Mouse (Mus musculus): ENCODE results near the gene Gigyf1. TPM values are rescaled to one million over a fixed set of nuclear protein-coding genes. Genes with fewer than 3 reads are reported as not detected.
A peak's percentile ranks its signal among the peaks of the same experiment; 100 is the strongest.

Gene Gigyf1
- total RNA-seq, 2 experiments from 2014 or later, result 20.9 to 24.7 TPM

GRCm38 (mm10) chr5:137521861-137522260, 3.5 kb downstream of the Gigyf1 start:
- no peak overlapping the region for H3K4me3 ChIP-seq
- no peak for TF ChIP-seq CTCF (IDR thresholded peaks at IDR 0.05)
- DNase-seq, result no peak
- intact Hi-C loops (cut with DNase I), result no loop called here
- no peak overlapping the region for H3K27ac ChIP-seq

DNA sequence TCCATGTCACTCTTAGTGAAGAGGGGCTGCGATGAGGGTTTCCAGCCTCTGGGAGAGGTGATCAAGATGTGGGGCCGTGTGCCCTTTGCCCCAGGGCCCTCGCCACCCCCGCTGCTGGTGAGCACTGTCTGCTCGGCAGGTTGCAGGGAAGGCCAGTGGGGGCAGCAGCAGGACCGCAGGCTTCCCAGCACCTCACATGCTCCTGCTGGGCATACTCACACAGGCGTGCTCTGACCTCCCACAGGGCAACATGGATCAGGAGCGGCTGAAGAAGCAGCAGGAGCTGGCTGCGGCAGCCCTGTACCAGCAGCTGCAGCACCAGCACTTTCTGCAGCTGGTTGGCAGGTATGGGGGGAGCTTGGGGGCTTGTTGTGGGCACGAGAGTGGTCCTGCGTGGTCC, 4.4 kb downstream of the Gigyf1 start:
- intact Hi-C loops (cut with DNase I), result no loop called here
- H3K27ac ChIP-seq, result no peak overlapping the region
- no peak for DNase-seq
- H3K4me3 ChIP-seq, result no peak overlapping the region
- TF ChIP-seq CTCF (IDR thresholded peaks at IDR 0.05), result no peak

GRCm38 (mm10) chr5:137523396-137524250, 5.3 kb downstream of the Gigyf1 start:
- no peak for TF ChIP-seq CTCF (IDR thresholded peaks at IDR 0.05)
- Histone ChIP-seq H3K4me3 (no peak overlapping the region), H3K27ac (no peak overlapping the region)
- no peak for DNase-seq
- intact Hi-C loops (cut with DNase I), result no loop called here

- no peak for TF ChIP-seq CTCF (IDR thresholded peaks at IDR 0.05)
- Histone ChIP-seq H3K4me3 (no peak overlapping the region), H3K27ac (no peak overlapping the region)
- DNase-seq, result peak; percentile 34
- intact Hi-C loops (cut with DNase I), result no loop called here
These were observed 5.8 kb downstream of the Gigyf1 start for GRCm38 (mm10) chr5:137524251-137524515.

DNA sequence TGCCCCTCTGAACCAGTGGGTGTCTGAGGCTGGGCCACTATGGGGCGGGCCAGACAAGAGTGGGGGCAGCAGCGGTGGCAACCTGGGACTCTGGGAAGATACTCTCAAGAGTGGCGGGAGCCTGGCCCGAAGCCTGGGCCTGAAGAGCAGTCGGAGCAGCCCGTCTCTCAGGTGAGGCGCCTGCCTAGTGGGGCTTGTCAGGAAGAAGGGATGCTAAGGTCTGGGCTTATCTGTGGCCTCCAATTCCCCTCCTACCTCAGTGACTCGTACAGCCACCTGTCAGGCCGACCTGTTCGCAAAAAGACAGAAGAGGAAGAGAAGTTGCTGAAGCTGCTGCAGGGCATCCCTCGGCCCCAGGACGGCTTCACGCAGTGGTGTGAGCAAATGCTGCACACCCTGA, 6.3 kb downstream of the Gigyf1 start:
- no peak for TF ChIP-seq CTCF (IDR thresholded peaks at IDR 0.05)
- no peak for DNase-seq
- H3K27ac ChIP-seq, result no peak overlapping the region
- intact Hi-C loops (cut with DNase I), result no loop called here
- H3K4me3 ChIP-seq, result no peak overlapping the region

GRCm38 (mm10) chr5:137525511-137525910, 7.2 kb downstream of the Gigyf1 start:
- Histone ChIP-seq H3K4me3 (no peak overlapping the region), H3K27ac (0 out of 2 replicates have a peak overlapping the region, but pooled peaks have one; percentile 3)
- DNase-seq, result no peak
- intact Hi-C loops (cut with DNase I), result no loop called here
- no peak for TF ChIP-seq CTCF (IDR thresholded peaks at IDR 0.05)

GRCm38 (mm10) chr5:137526192-137526936, 8.0 kb downstream of the Gigyf1 start:
- peak; percentile 61 for DNase-seq
- H3K27ac ChIP-seq, result peak overlapping the region; percentile 21; the same call in 1 of the 2 replicates
- intact Hi-C loops (cut with DNase I), result no loop called here

GRCm38 (mm10) chr5:137527413-137527812, 9.1 kb downstream of the Gigyf1 start:
- DNase-seq, result no peak
- intact Hi-C loops (cut with DNase I), result no loop called here

More at GRCm38 (mm10) chr5:137526192-137526936, 8.0 kb downstream of the Gigyf1 start:
- H3K4me3 ChIP-seq, result no peak overlapping the region
- TF ChIP-seq CTCF (IDR thresholded peaks at IDR 0.05), result no peak

DNA sequence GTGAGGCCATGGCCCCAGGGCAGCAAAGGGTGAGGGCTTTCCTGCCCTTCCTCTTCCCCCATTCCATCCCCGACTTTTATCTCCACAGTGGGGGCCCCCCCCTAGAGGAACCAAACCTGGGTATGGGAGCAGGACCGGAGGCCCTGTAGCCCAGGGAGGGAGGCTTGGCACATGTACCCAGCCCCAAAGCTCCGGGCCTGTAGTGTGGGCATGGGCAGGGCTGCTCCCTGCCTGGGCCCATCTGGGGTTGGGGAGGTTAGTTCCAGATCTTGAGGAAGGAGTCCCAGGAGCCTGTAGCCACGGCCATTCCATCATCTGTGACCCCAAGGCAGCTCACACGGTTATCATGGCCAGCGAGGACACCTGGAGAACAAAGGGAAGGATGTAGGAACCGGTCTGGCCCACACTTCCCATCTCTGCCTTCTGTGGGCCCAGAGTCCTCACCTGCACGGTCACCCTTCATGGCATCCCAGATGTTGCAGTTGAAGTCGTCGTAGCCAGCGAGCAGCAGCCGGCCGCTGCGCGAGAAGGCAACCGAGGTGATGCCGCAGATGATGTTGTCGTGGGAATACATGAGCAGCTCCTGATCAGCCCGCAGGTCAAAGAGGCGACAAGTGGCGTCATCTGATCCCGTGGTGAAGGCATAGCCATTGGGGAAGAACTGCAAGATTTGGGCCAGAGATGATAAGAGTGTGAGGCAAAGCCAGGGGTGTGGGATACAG, 10.1 kb downstream of the Gigyf1 start:
- no peak for TF ChIP-seq CTCF (IDR thresholded peaks at IDR 0.05)
- intact Hi-C loops (cut with DNase I), result no loop called here
- Histone ChIP-seq H3K4me3 (no peak overlapping the region), H3K27ac (no peak overlapping the region)
- DNase-seq, result no peak

More at GRCm38 (mm10) chr5:137527413-137527812, 9.1 kb downstream of the Gigyf1 start:
- Histone ChIP-seq H3K4me3 (no peak overlapping the region), H3K27ac (no peak overlapping the region)
- TF ChIP-seq CTCF (IDR thresholded peaks at IDR 0.05), result no peak

- Histone ChIP-seq H3K27ac (peak overlapping the region; percentile 98; the same call in 1 of the 2 replicates), H3K4me3 (peak overlapping the region; percentile 94)
- TF ChIP-seq CTCF (IDR thresholded peaks at IDR 0.05), result no peak
- intact Hi-C loops (cut with DNase I), result no loop called here
- DNase-seq, result no peak
These were observed 11.1 kb downstream of the Gigyf1 start for GRCm38 (mm10) chr5:137529221-137529995.

DNA sequence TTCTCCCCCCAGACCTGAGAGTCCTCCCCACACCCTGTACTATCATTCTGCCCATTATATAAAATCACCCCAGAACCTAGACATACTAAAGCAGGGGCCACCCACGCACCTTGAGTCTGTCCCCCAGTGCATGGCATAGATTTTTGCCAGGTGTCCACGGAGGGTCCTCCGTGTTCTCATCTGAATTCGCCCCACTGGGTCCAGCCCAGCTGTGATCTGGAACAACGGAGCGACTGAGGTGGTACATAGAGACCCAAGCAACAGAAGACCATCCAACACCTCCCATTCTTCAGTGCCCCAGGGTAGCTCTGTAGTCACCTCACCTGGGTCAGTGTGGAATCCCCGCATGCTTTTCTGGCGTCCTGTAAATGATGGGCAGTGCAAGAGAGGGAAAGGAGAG, 11.7 kb downstream of the Gigyf1 start:
- Histone ChIP-seq H3K27ac (peak overlapping the region; percentile 98), H3K4me3 (peak overlapping the region; percentile 94)
- intact Hi-C loops (cut with DNase I), result loop anchor here (5.0 kb wide), 2 partner anchors 72 to 642 kb away; partner anchors contain the start of genes Ap4m1, Mcm7 and Mospd3
- DNase-seq, result no peak
- TF ChIP-seq CTCF (IDR thresholded peaks at IDR 0.05), result no peak

Measured in gastrocnemius, adult 2 months (tissue).